Mouse (Mus musculus) thymus, postnatal 36 days (tissue): ENCODE data around the gene Otud1.

Experiments
- DNase-seq, 2 experiments: peaks; one replicate each; pipeline ENCODE4 v3.0.0; 2022; ENCODE audit warnings: mixed read lengths in 2 of 2

Otud1 gene

GRCm38 (mm10) chr2:19670851-19671688, 13.5 kb downstream of the Otud1 start:
- DNase-seq = no peak

- peak; percentile 50 to 60 for DNase-seq
Observed at GRCm38 (mm10) chr2:19682997-19683396, 25.4 kb downstream of the Otud1 start.

GRCm38 (mm10) chr2:19685489-19686147, 28.1 kb downstream of the Otud1 start:
- no peak for DNase-seq

GRCm38 (mm10) chr2:19690094-19690493, 32.5 kb downstream of the Otud1 start:
- no peak for DNase-seq

- DNase-seq = no peak
Observed at GRCm38 (mm10) chr2:19699573-19700295, 42.2 kb downstream of the Otud1 start.

- no peak for DNase-seq
Observed at GRCm38 (mm10) chr2:19701386-19701785, 43.8 kb downstream of the Otud1 start.

GRCm38 (mm10) chr2:19703020-19703613, 45.6 kb downstream of the Otud1 start:
- no peak for DNase-seq

- no peak for DNase-seq
Observed at GRCm38 (mm10) chr2:19703670-19704069, 46.1 kb downstream of the Otud1 start.

- no peak for DNase-seq
Observed at GRCm38 (mm10) chr2:19704272-19704671, 46.7 kb downstream of the Otud1 start.

GRCm38 (mm10) chr2:19706886-19707285, 49.3 kb downstream of the Otud1 start:
- DNase-seq = no peak
